Mouse (Mus musculus) neural tube, embryonic 11.5 days (tissue): ENCODE data around the gene Map3k15. TPM values are rescaled to one million over a fixed set of nuclear protein-coding genes. Genes with fewer than 3 reads are reported as not detected.

Source experiments
- ATAC-seq: fragments of 200-750 bp; cut with Nextera tagmentation; 2 replicates; pipeline ENCODE4 v1.8.0; 2017; ENCODE audit warnings: moderate number of reproducible peaks, mild to moderate bottlenecking, moderate TSS enrichment, moderate library complexity; ENCODE audit not compliant: insufficient read depth, low FRiP score, low TSS enrichment
- DNase-seq: peaks from one replicate; pipeline ENCODE4 v3.0.0-alpha.2; 2015; ENCODE audit warnings: low spot score
- H3K27ac ChIP-seq: fragments of 300-500 bp; sonication (generic); 2 replicates; pipeline ENCODE4 v1.5.1; 2014; ENCODE audit warnings: low read depth, mild to moderate bottlenecking, low read length
- H3K27me3 ChIP-seq: fragments of 300-500 bp; sonication (generic); 2 replicates; pipeline ENCODE4 v1.6.1; 2014; ENCODE audit warnings: mild to moderate bottlenecking, low read length, mixed read lengths; ENCODE audit not compliant: control insufficient read depth, insufficient read depth
- H3K36me3 ChIP-seq: fragments of 300-500 bp; sonication (generic); 2 replicates; pipeline ENCODE4 v1.6.1; 2014; ENCODE audit warnings: mild to moderate bottlenecking, low read length, moderate library complexity, mixed read lengths; ENCODE audit not compliant: control insufficient read depth, insufficient read depth
- H3K4me1 ChIP-seq: fragments of 300-500 bp; sonication (generic); 2 replicates; pipeline ENCODE4 v1.6.1; 2014; ENCODE audit warnings: low read length, mixed read lengths; ENCODE audit not compliant: control insufficient read depth, insufficient read depth
- H3K4me2 ChIP-seq: fragments of 300-500 bp; sonication (generic); 2 replicates; pipeline ENCODE4 v1.6.1; 2014; ENCODE audit warnings: low read depth, mild to moderate bottlenecking, moderate library complexity
- H3K4me3 ChIP-seq: fragments of 300-500 bp; sonication (generic); 2 replicates; pipeline ENCODE4 v1.5.1; 2014; ENCODE audit warnings: low read depth, low read length
- H3K9ac ChIP-seq: fragments of 300-500 bp; sonication (generic); 2 replicates; pipeline ENCODE4 v1.6.1; 2014; ENCODE audit warnings: mild to moderate bottlenecking, low read length
- H3K9me3 ChIP-seq: fragments of 300-500 bp; sonication (generic); 2 replicates; pipeline ENCODE4 v1.6.1; 2016; ENCODE audit warnings: low read length; ENCODE audit not compliant: control insufficient read depth
- WGBS: fragments of 180-500 bp; shearing (Covaris S2); extraction: QIAGEN DNeasy Blood & Tissue Kit; methylation state at CpG from one replicate; pipeline ENCODE4 v1.1.7; 2014; 5-methylcytosine and 5-hydroxymethylcytosine counted together
- polyA plus RNA-seq: library from polyadenylated mRNA; unstranded; fragments of >200 nt; fragmentation: Nextera tagmentation; extraction: Ambion mirVana; gene quantifications from 2 replicates; pipeline ENCODE4 v1.2.1, GENCODE M21; 2014

Map3k15 gene
- polyA plus RNA-seq, 1 experiment from 2014 or later, result 0.42 TPM

- H3K4me3 ChIP-seq, result no peak overlapping the region
- no peaks in the 10 kb centered on the region for H3K4me1 ChIP-seq
- 92% methylated on average over 9 of the region's 9 CpGs for WGBS
- no peaks in the 10 kb centered on the region for H3K36me3 ChIP-seq
- DNase-seq (no peak), ATAC-seq (no peak)
- H3K9me3 ChIP-seq, result no peaks in the 10 kb centered on the region
- no peak overlapping the region for H3K9ac ChIP-seq
- no peak overlapping the region for H3K27ac ChIP-seq
- no peaks in the 10 kb centered on the region; the same call in 1 of the 2 replicates for H3K27me3 ChIP-seq
- no peak overlapping the region for H3K4me2 ChIP-seq
Observed at GRCm38 (mm10) chrX:159963925-159964324, 24.3 kb upstream of the Map3k15 start.

- Histone ChIP-seq H3K27me3 (no peaks in the 10 kb centered on the region), H3K4me3 (no peak overlapping the region), H3K36me3 (no peaks in the 10 kb centered on the region), H3K4me2 (no peak overlapping the region), H3K9me3 (no peaks in the 10 kb centered on the region), H3K9ac (no peak overlapping the region), H3K4me1 (no peaks in the 10 kb centered on the region), H3K27ac (no peak overlapping the region)
- WGBS, result 88% methylated on average over 2 of the region's 2 CpGs
- no peak for DNase-seq
- ATAC-seq, result no peak
Observed at GRCm38 (mm10) chrX:159969025-159969424, 19.2 kb upstream of the Map3k15 start.

GRCm38 (mm10) chrX:159971091-159971779 is 17.0 kb upstream of the Map3k15 start:
- H3K4me3 ChIP-seq, result no peak overlapping the region

GRCm38 (mm10) chrX:159973730-159974129 is 14.5 kb upstream of the Map3k15 start:
- Histone ChIP-seq H3K27me3 (no peaks in the 10 kb centered on the region), H3K4me3 (no peak overlapping the region), H3K9ac (no peak overlapping the region), H3K4me2 (no peak overlapping the region), H3K27ac (no peak overlapping the region), H3K36me3 (no peaks in the 10 kb centered on the region), H3K4me1 (no peaks in the 10 kb centered on the region), H3K9me3 (no peaks in the 10 kb centered on the region)
- 34% methylated on average over 5 of the region's 5 CpGs for WGBS
- DNase-seq (peak; percentile 25), ATAC-seq (no peak)

More at GRCm38 (mm10) chrX:159971091-159971779, 17.0 kb upstream of the Map3k15 start:
- WGBS, result 68% methylated on average over 3 of the region's 3 CpGs
- H3K27ac ChIP-seq, result no peak overlapping the region
- H3K4me1 ChIP-seq, result no peaks in the 10 kb centered on the region
- ATAC-seq (no peak), DNase-seq (no peak)
- H3K9ac ChIP-seq, result no peak overlapping the region
- no peaks in the 10 kb centered on the region for H3K9me3 ChIP-seq
- H3K4me2 ChIP-seq, result no peak overlapping the region
- no peaks in the 10 kb centered on the region for H3K27me3 ChIP-seq
- no peaks in the 10 kb centered on the region for H3K36me3 ChIP-seq

- Histone ChIP-seq H3K4me3 (no peak overlapping the region), H3K9ac (no peak overlapping the region), H3K27me3 (no peaks in the 10 kb centered on the region), H3K36me3 (no peaks in the 10 kb centered on the region), H3K9me3 (no peaks in the 10 kb centered on the region), H3K27ac (no peak overlapping the region), H3K4me1 (no peaks in the 10 kb centered on the region), H3K4me2 (no peak overlapping the region)
- DNase-seq, result no peak
- WGBS, result 67% methylated on average over 3 of the region's 3 CpGs
- no peak for ATAC-seq
Observed at GRCm38 (mm10) chrX:159976243-159976642, 12.0 kb upstream of the Map3k15 start.

GRCm38 (mm10) chrX:159995808-159996207 is 7.6 kb downstream of the Map3k15 start:
- WGBS, result 94% methylated on average over 6 of the region's 6 CpGs
- no peak overlapping the region for H3K4me3 ChIP-seq
- H3K4me1 ChIP-seq, result no peaks in the 10 kb centered on the region
- DNase-seq, result no peak
- no peak overlapping the region for H3K27ac ChIP-seq
- H3K36me3 ChIP-seq, result no peaks in the 10 kb centered on the region
- no peak overlapping the region for H3K9ac ChIP-seq
- no peak overlapping the region for H3K4me2 ChIP-seq
- ATAC-seq, result no peak
- no peaks in the 10 kb centered on the region; the same call in 1 of the 2 replicates for H3K27me3 ChIP-seq
- no peaks in the 10 kb centered on the region for H3K9me3 ChIP-seq

GRCm38 (mm10) chrX:160053306-160053705 is 65.1 kb downstream of the Map3k15 start:
- H3K4me2 ChIP-seq, result no peak overlapping the region
- no peak for ATAC-seq
- no peak overlapping the region for H3K4me3 ChIP-seq
- no peak for DNase-seq
- 75% methylated on average over 1 of the region's 1 CpGs for WGBS
- no peaks in the 10 kb centered on the region for H3K27me3 ChIP-seq
- H3K9ac ChIP-seq, result no peak overlapping the region
- no peaks in the 10 kb centered on the region for H3K36me3 ChIP-seq
- no peaks in the 10 kb centered on the region for H3K9me3 ChIP-seq
- H3K27ac ChIP-seq, result no peak overlapping the region
- no peaks in the 10 kb centered on the region for H3K4me1 ChIP-seq

GRCm38 (mm10) chrX:160054643-160055042 is 66.4 kb downstream of the Map3k15 start:
- no peaks in the 10 kb centered on the region for H3K4me1 ChIP-seq
- H3K4me2 ChIP-seq, result no peak overlapping the region
- H3K36me3 ChIP-seq, result no peaks in the 10 kb centered on the region
- ATAC-seq (no peak), DNase-seq (no peak)
- no peak overlapping the region for H3K4me3 ChIP-seq
- WGBS, result 84% methylated on average over 5 of the region's 5 CpGs
- H3K27me3 ChIP-seq, result no peaks in the 10 kb centered on the region
- no peaks in the 10 kb centered on the region for H3K9me3 ChIP-seq
- H3K27ac ChIP-seq, result no peak overlapping the region
- H3K9ac ChIP-seq, result no peak overlapping the region

- Histone ChIP-seq H3K27ac (no peak overlapping the region), H3K4me3 (no peak overlapping the region), H3K4me2 (no peak overlapping the region), H3K9ac (no peak overlapping the region), H3K36me3 (no peaks in the 10 kb centered on the region), H3K9me3 (no peaks in the 10 kb centered on the region), H3K4me1 (no peaks in the 10 kb centered on the region), H3K27me3 (no peaks in the 10 kb centered on the region)
- WGBS, result 86% methylated on average over 1 of the region's 1 CpGs
- no peak for DNase-seq
- no peak for ATAC-seq
Observed at GRCm38 (mm10) chrX:160091973-160092372, 103.7 kb downstream of the Map3k15 start.
